Mouse (Mus musculus) heart, postnatal 0 days (tissue): Measurements from ENCODE around the gene Smad3.

Experiments used
- CTCF ChIP-seq: IDR thresholded peaks from 2 replicates; pipeline ENCODE4 v1.5.1; 2016; ENCODE audit warnings: antibody characterized with exemption, control low read depth, low read depth
- EP300 ChIP-seq: IDR thresholded peaks from 2 replicates; pipeline ENCODE4 v1.6.1; 2016; ENCODE audit warnings: antibody characterized with exemption, low read depth

GRCm38 (mm10) chr9:63669816-63670215 is 88.0 kb downstream of the Smad3 start:
- TF ChIP-seq CTCF (no peak), EP300 (no peak)
